Mouse (Mus musculus) stomach, postnatal 0 days (tissue): ENCODE data around the gene Apom.

Experiments used
- CTCF ChIP-seq: IDR thresholded peaks from 2 replicates; pipeline ENCODE4 v1.5.1; 2016; ENCODE audit warnings: antibody characterized with exemption, low read depth, mild to moderate bottlenecking, moderate library complexity
- EP300 ChIP-seq: optimal IDR thresholded peaks from 2 replicates; pipeline ENCODE3; 2016; ENCODE audit warnings: antibody characterized with exemption

DNA sequence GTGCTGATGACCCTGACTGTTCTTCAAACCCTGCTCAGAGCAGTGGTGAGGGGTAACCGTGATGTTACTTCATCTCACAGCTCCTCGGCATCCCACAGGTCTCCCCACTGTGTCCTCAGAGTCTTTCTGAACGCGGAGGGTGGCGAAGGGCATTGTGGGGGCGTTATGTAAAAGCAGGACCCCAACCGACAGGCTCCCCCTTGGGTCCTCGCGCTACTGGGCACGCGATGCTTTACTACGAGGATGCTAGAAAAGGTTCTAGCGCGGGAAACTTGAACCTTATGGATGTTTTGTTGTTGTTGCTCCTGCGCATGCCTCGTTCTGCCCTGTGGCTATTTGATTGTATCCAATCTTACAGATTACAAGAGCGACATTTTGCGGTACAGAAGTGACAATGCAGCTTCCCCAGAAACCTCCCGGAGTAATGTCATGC, 10.0 kb downstream of the Apom start, which contains the start of gene Csnk2b:
- TF ChIP-seq CTCF = peak; percentile 62
- no peak for TF ChIP-seq EP300
